Mouse (Mus musculus): ENCODE measurements around the gene Cir1. TPM values are rescaled to one million over a fixed set of nuclear protein-coding genes. Genes with fewer than 3 reads are reported as not detected.
A peak's percentile ranks its signal among the peaks of the same experiment; 100 is the strongest.

Cir1 gene
- total RNA-seq, 2 experiments from 2014 or later, result 25.7 to 25.9 TPM

- DNase-seq (ENCODE audit: low spot score in 2 of 2), result no peak
Observed at GRCm38 (mm10) chr2:73304506-73304905, 8.0 kb downstream of the Cir1 start.

- DNase-seq (ENCODE audit: low spot score in 2 of 2), result no peak
Observed at GRCm38 (mm10) chr2:73302722-73303121, 9.8 kb downstream of the Cir1 start.

- DNase-seq (ENCODE audit: low spot score in 2 of 2), result no peak
Observed at GRCm38 (mm10) chr2:73301979-73302378, 10.5 kb downstream of the Cir1 start.

- DNase-seq (ENCODE audit: low spot score in 2 of 2), result no peak
Observed at GRCm38 (mm10) chr2:73298841-73299240, 13.7 kb downstream of the Cir1 start.

- DNase-seq (ENCODE audit: low spot score in 2 of 2), result no peak
Observed at GRCm38 (mm10) chr2:73298154-73298553, 14.3 kb downstream of the Cir1 start.

GRCm38 (mm10) chr2:73295023-73295422 is 17.5 kb downstream of the Cir1 start:
- DNase-seq (ENCODE audit: low spot score in 2 of 2), result no peak

GRCm38 (mm10) chr2:73291130-73291529 is 21.4 kb downstream of the Cir1 start:
- DNase-seq (ENCODE audit: low spot score in 2 of 2), result no peak

- peak in 1 of 2 experiments; percentile 39 for DNase-seq (ENCODE audit: low spot score in 2 of 2)
Observed at GRCm38 (mm10) chr2:73285630-73286029, 26.9 kb downstream of the Cir1 start.

- no peak for DNase-seq (ENCODE audit: low spot score in 2 of 2)
Observed at GRCm38 (mm10) chr2:73281707-73282106, 30.8 kb downstream of the Cir1 start.

GRCm38 (mm10) chr2:73281048-73281661 is 31.3 kb downstream of the Cir1 start:
- no peak for DNase-seq (ENCODE audit: low spot score in 2 of 2)

GRCm38 (mm10) chr2:73280356-73281047 is 32.0 kb downstream of the Cir1 start:
- DNase-seq (ENCODE audit: low spot score in 2 of 2), result no peak

- no peak for DNase-seq (ENCODE audit: low spot score in 2 of 2)
Observed at GRCm38 (mm10) chr2:73279271-73280038, 33.0 kb downstream of the Cir1 start.

- peak in 1 of 2 experiments; percentile 26 for DNase-seq (ENCODE audit: low spot score in 2 of 2)
Observed at GRCm38 (mm10) chr2:73278869-73279268, 33.6 kb downstream of the Cir1 start.

- peak; percentile 80 to 91 for DNase-seq (ENCODE audit: low spot score in 2 of 2)
Observed at GRCm38 (mm10) chr2:73278131-73278854, 34.2 kb downstream of the Cir1 start.

GRCm38 (mm10) chr2:73277709-73278075 is 34.8 kb downstream of the Cir1 start:
- DNase-seq (ENCODE audit: low spot score in 2 of 2), result no peak

GRCm38 (mm10) chr2:73277021-73277708 is 35.3 kb downstream of the Cir1 start:
- DNase-seq (ENCODE audit: low spot score in 2 of 2), result no peak

GRCm38 (mm10) chr2:73276141-73276571 is 36.3 kb downstream of the Cir1 start:
- no peak for DNase-seq (ENCODE audit: low spot score in 2 of 2)

- DNase-seq (ENCODE audit: low spot score in 2 of 2), result no peak
Observed at GRCm38 (mm10) chr2:73275261-73276040, 37.0 kb downstream of the Cir1 start.

GRCm38 (mm10) chr2:73274119-73274920 is 38.2 kb downstream of the Cir1 start:
- DNase-seq (ENCODE audit: low spot score in 2 of 2), result no peak

Measured in layer of hippocampus, postnatal 14 days (tissue).